Mouse (Mus musculus): ENCODE measurements around the gene Ces4a. TPM values are rescaled to one million over a fixed set of nuclear protein-coding genes. Genes with fewer than 3 reads are reported as not detected.

Ces4a gene
- total RNA-seq (2023) = not detected

DNA sequence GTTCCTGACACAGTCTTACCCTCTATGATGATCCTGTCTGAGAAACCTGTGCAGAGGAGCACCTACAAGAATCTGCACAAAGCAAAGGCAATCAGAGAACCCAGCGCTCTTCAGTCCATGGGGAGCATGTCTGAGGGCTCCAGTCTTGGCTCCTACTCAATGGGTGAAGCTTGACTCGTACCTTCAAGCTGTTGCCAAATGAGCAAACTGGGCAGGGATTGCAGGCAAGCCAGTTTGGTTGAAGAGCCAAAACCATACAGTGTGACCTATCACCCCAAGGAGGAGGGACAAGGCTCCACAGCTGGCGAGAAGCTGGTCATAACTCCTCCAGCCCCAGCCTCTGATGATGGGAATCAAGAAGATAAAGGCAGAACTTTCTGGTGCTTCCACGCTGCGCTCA lies at the start of gene Ces4a:
TSS of gene Ces4a (plus strand) at position 292 of the 400 bp plus-strand sequence.

DNA sequence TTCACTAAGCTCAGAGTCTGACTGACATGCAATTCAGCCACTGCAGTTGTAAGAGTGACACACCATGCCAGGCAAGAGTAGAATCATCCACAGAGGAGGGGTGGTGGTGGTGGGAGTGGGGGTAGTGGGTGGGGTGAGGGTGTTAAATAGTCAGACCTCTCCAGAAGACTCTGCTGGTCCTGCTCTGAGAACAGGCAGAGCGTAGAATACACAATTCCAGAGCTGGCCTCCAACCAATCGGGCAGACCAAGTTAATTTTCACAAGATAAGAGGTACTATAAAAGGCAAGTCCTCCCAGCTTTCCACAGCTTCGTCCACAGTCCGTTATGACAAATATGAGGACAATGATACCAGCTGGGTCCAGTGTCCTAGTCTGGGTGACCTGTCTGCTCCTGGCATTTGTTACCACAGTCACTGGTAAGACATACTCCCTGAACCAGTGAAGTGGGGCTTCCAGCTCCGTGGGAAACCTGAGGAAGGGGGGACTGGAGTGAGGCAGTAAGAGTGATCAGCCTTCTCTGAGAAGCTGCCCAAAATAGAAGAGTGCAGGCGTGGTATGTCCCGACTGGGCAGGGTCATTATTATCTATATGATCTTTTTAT lies 48.0 kb upstream of the Ces4a start, which contains the start of gene Ces3b:
TSS of gene Ces3b (plus strand) at position 305 of the 602 bp plus-strand sequence.

GRCm38 (mm10) chr8:105170381-105171115 lies 38.9 kb downstream of the Ces4a start, which contains the start of gene Cbfb:
Gene Cbfb, plus strand, starts transcription at chr8:105170674.

Other genes with a start within 250 kb of the Ces4a start
- not detected for gene Ces2e, start 205.5 kb upstream of the Ces4a start, total RNA-seq (2023)
- gene Ces2f, start 184.4 kb upstream of the Ces4a start, total RNA-seq (2023) = not detected
- not detected for gene Ces2g, start 170.1 kb upstream of the Ces4a start, total RNA-seq (2023)
- not detected for gene Ces2h, start 130.9 kb upstream of the Ces4a start, total RNA-seq (2023)
- not detected for gene Ces3a, start 83.2 kb upstream of the Ces4a start, total RNA-seq (2023)
- not detected for gene Ces3b, start 48.0 kb upstream of the Ces4a start, total RNA-seq (2023)
- 10 to 100 TPM; 96.5 to 98.2 TPM for gene Cbfb, start 38.9 kb downstream of the Ces4a start, total RNA-seq (2023)
- gene D230025D16Rik, start 93.3 kb downstream of the Ces4a start, total RNA-seq (2023) = 10 to 100 TPM; 20.0 to 24.8 TPM
- gene B3gnt9, start 123.4 kb downstream of the Ces4a start, total RNA-seq (2023) = 1 to 10 TPM; 1.1 to 1.7 TPM
- gene Tradd, start 132.8 kb downstream of the Ces4a start, total RNA-seq (2023) = 10 to 100 TPM; 25.4 to 28.9 TPM
- gene Fbxl8, start 132.8 kb downstream of the Ces4a start, total RNA-seq (2023) = 10 to 100 TPM in 1 of 2 experiments, 1 to 10 TPM in 1; 9.8 to 11.9 TPM
- gene Hsf4, start 138.0 kb downstream of the Ces4a start, total RNA-seq (2023) = under 1 TPM in 1 of 2 experiments, not detected in 1; 0.59 TPM
- not detected for gene Nol3, start 144.3 kb downstream of the Ces4a start, total RNA-seq (2023)
- gene 4931428F04Rik, start 158.1 kb downstream of the Ces4a start, total RNA-seq (2023) = 1 to 10 TPM; 5.4 to 5.9 TPM
- gene Exoc3l, start 164.3 kb downstream of the Ces4a start, total RNA-seq (2023) = 1 to 10 TPM; 1.3 to 2.1 TPM
- gene E2f4, start 165.9 kb downstream of the Ces4a start, total RNA-seq (2023) = 10 to 100 TPM; 96.4 to 98.1 TPM
- 1 to 10 TPM; 3.6 to 5.5 TPM for gene Elmo3, start 173.8 kb downstream of the Ces4a start, total RNA-seq (2023)
- gene Lrrc29, start 194.5 kb downstream of the Ces4a start, total RNA-seq (2023) = 10 to 100 TPM in 1 of 2 experiments, 1 to 10 TPM in 1; 5.4 to 13.3 TPM
- gene Tmem208, start 194.6 kb downstream of the Ces4a start, total RNA-seq (2023) = 10 to 100 TPM; 28.9 to 33.3 TPM
- gene Fhod1, start 216.2 kb downstream of the Ces4a start, total RNA-seq (2023) = 10 to 100 TPM; 39.5 to 39.7 TPM
- 1 to 10 TPM in 1 of 2 experiments, under 1 TPM in 1; 0.89 to 1.5 TPM for gene Slc9a5, start 217.0 kb downstream of the Ces4a start, total RNA-seq (2023)
- not detected for gene Plekhg4, start 241.5 kb downstream of the Ces4a start, total RNA-seq (2023)

Data from B cell, adult 67 days (primary cell).